Mouse (Mus musculus): ENCODE results near the gene Gm5485. TPM values are rescaled to one million over a fixed set of nuclear protein-coding genes. Genes with fewer than 3 reads are reported as not detected.

Gm5485 gene
- total RNA-seq, 2 experiments from 2014 or later, result not detected

GRCm38 (mm10) chr16:48368096-48368495, 44.1 kb downstream of the Gm5485 start:
- DNase-seq, result no peak

- DNase-seq, result no peak
Measured at GRCm38 (mm10) chr16:48366801-48367200, 45.4 kb downstream of the Gm5485 start.

DNA sequence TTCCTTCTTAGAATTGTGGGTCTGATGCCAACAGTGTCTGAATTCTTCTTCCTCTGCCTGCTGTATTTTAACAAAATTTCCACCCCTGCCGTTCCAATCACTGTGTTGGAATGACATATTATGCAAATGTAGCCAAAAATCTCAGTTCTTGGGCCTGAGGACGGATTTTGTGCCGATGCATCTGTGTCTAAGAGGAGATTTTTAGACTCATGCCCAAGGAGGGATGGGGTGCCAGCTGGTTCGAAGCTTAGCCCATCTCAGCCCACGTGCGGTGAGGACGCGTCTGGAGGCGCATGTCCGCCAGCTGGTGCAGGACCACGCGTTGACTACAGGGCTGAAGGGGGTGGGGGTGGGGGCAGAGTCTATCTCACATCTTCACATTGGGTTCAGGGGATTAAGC, 51.3 kb downstream of the Gm5485 start:
- no peak for DNase-seq

- no peak for DNase-seq
Measured at GRCm38 (mm10) chr16:48356417-48356816, 55.8 kb downstream of the Gm5485 start.

- no peak for DNase-seq
Measured at GRCm38 (mm10) chr16:48355716-48356115, 56.5 kb downstream of the Gm5485 start.

Other genes starting within 250 kb of the Gm5485 start
- gene Dppa4, start 128.7 kb downstream of the Gm5485 start, total RNA-seq (2021), result not detected
- not detected for gene Dppa2, start 108.5 kb downstream of the Gm5485 start, total RNA-seq (2021)
- gene Morc1, start 18.8 kb upstream of the Gm5485 start, total RNA-seq (2021), result not detected